Mouse (Mus musculus) thymus, postnatal 36 days (tissue): ENCODE results near the gene Trpv1.

Experiments used
- DNase-seq, 2 experiments: peaks; one replicate each; pipeline ENCODE4 v3.0.0; 2022; ENCODE audit warnings: mixed read lengths in 2 of 2

Trpv1 gene

GRCm38 (mm10) chr11:73236731-73237130 is 2.6 kb downstream of the Trpv1 start:
- DNase-seq, result no peak

- DNase-seq, result no peak
Measured at GRCm38 (mm10) chr11:73242199-73242598, 8.1 kb downstream of the Trpv1 start.

GRCm38 (mm10) chr11:73242777-73243176 is 8.7 kb downstream of the Trpv1 start:
- no peak for DNase-seq

GRCm38 (mm10) chr11:73257362-73257945 is 23.4 kb downstream of the Trpv1 start:
- no peak for DNase-seq

DNA sequence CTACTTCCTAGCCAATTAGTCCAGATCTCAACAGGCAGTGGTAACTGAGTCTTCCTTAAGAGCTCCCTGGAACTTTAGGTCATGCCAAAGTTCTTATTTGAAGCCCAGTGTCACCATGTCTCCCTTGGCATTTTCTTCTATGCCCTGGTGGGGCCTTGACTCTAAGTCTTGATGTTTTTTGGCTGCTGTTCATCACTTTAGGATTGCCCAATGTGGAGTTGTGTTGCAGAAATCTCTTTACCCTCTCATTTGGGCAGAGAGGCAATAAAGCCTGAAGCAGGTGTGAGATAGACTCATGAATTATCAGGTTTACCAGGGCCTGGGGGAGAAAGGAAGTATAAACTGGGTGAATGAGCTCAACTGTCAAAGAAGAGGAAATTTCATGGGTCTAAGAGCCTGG is 24.6 kb downstream of the Trpv1 start:
- DNase-seq, result no peak

DNA sequence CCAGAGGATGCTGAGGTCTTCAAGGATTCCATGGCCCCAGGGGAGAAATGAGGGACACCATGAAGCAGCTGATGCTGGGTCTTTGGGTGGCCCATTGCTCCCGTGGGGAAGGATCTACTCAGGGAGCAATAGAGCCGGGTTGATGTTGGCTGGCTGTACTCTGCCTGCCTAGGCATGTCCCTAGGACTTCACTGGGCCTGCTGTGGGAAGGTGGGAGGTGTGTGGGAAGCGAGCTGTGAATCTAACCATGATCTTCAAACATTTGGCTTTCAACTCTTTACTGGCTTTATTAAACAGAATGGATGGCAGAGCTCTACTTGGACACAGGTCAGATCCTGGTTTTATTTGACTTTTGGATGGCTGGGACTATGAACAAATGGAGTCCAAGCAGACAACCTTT is 26.4 kb downstream of the Trpv1 start:
- no peak for DNase-seq

- DNase-seq, result no peak
Measured at GRCm38 (mm10) chr11:73261385-73261784, 27.3 kb downstream of the Trpv1 start.

GRCm38 (mm10) chr11:73267267-73267666 is 33.2 kb downstream of the Trpv1 start, which contains the start of gene Trpv3:
TSS of gene Trpv3 (plus strand) at chr11:73267388.
- DNase-seq, result no peak

GRCm38 (mm10) chr11:73274821-73275220 is 40.7 kb downstream of the Trpv1 start:
- no peak for DNase-seq

DNA sequence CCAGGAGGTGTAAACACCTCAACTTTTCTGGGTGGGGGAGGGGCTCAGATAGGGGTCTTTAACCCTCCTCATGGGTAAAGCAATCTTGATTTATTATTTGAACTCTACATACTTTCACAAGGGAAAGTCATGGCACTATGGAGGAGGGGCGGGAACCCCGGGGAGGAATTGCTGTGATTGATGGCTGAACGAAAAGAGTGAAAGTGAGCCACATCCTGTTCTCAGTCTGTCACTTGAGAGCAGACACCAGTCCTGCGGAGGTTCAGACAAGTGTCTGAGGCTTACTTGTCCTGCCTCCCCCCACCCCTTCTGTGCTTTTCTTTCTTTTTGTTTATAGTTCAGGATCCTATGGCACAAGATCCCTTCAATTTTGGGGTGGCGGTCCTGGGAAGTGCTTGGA is 46.6 kb downstream of the Trpv1 start:
- DNase-seq, result no peak

DNA sequence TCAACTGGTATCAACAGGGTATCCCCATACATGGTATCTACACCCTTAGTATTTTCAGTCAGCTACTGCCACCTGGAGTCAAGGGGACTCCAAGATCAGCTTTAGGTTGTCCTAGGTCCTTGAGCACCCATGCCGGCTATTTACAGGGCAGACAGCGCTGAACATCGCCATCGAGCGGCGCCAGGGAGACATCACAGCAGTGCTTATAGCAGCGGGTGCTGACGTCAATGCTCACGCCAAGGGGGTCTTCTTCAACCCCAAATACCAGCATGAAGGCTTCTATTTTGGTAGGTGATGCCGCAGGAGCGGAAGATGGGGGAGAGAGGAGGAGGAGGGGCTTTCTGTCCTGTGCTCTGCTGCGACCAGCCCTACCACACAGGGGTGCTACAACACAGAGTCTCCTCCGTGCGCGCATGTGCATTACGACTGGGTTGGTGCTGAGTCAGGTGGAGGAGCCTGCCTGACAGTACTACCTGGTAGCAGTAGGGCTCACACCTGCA is 47.5 kb downstream of the Trpv1 start:
- peak; percentile 11 to 27 for DNase-seq

DNA sequence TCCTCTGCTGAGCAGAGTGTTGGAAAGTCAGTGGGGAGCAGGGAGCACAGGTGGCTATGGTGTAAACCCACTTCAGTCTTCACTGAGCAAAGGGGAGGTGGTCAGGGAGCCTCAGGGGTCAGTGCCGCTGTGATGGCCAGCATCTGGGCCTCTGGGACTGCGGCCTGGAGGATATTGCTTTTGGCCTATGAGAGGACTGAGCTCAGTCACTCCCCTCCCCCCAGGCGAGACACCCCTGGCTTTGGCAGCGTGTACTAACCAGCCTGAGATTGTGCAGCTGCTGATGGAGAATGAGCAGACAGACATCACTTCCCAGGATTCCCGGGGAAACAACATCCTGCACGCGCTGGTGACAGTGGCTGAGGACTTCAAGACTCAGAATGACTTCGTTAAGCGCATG is 49.3 kb downstream of the Trpv1 start:
- DNase-seq, result no peak

DNA sequence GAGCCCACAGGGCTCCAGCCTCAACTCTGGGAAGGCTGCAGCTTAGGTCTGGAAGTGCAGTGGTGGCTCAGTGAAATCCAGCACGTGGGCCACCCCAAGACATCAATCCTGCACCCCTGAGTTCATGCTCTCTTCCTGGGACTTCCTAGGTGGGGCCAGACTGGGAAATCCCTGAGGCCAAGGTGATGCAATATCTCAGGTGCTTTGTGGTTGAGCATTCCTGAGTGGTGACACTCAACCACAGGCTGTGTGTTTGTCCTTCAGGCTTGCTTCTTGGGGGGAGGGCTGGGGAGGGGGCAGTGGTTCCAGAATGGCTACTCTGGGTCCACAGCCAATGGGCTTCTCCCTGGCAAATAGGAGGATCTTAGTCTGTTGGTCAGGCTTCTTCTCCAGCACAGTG is 49.8 kb downstream of the Trpv1 start:
- DNase-seq, result no peak

DNA sequence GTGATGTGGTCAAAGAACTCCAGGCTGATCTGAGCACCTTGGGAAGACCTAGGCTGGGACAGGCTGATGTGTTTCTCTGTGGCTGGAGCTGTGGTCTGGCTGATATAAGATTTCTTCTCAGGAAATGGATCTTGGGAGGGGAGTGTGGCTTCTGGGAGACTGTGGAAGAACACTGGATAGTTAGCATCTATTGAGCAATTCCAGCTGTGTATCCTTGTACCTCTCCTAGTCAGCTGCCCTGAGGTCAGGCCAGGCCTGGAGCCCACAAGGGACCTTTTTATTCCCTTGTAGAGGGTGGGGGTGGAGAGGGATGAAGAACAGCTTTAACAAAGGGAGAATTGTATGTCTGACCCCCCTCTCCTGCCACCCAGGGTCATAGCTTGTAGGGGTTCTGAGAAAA is 50.3 kb downstream of the Trpv1 start:
- DNase-seq, result no peak

DNA sequence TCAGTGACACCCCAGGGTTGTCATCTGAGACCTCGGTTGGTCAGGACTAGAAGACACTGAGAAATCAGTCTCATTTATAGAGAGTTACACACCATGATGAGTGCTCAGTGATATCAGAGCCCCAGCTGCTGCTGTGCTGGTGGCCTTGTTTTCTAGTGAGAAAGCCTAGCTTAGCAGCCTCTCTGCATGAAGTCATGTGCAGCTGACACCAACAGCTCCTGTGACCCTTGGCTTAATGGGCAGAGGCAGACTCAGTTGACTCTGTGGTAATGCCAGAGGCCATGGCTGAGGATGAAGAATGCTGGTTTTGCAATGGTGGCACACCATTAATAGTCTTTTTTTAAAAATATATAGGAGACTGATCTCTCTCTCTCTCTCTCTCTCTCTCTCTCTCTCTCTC is 55.5 kb downstream of the Trpv1 start:
- DNase-seq, result no peak

GRCm38 (mm10) chr11:73303123-73303522 is 69.0 kb downstream of the Trpv1 start:
- DNase-seq, result no peak
